Mouse (Mus musculus) gastrocnemius, postnatal 14 days (tissue): Measurements from ENCODE around the gene Casp6. TPM values are rescaled to one million over a fixed set of nuclear protein-coding genes. Genes with fewer than 3 reads are reported as not detected.

Experiments used
- DNase-seq: peaks from one replicate; pipeline ENCODE4 v3.0.0; 2021; ENCODE audit warnings: mixed read lengths
- intact Hi-C: fragments of 180-260 bp; cut with DNase I; formaldehyde crosslinking; loops from one replicate; pipeline ENCODE4 v1.15.1; 2025; ENCODE audit warnings: low total_unique reads
- total RNA-seq, 2 experiments: library from RNA; stranded (reverse); gene quantifications; 2 replicates each; pipeline ENCODE4 v1.2.3; 2021

The Casp6 gene
- total RNA-seq, 2 experiments from 2014 or later: 5.2 to 5.7 TPM

- DNase-seq: no peak
- intact Hi-C loops: no loop called here
Measured at GRCm38 (mm10) chr3:129912025-129912424, 10.8 kb downstream of the Casp6 start.

GRCm38 (mm10) chr3:129913241-129913640, 12.0 kb downstream of the Casp6 start:
- no peak for DNase-seq
- intact Hi-C loops: no loop called here

GRCm38 (mm10) chr3:129917424-129917823, 16.2 kb downstream of the Casp6 start:
- no peak for DNase-seq
- intact Hi-C loops: no loop called here

GRCm38 (mm10) chr3:129918434-129918833, 17.2 kb downstream of the Casp6 start:
- peak; percentile 59 for DNase-seq
- intact Hi-C loops: loop anchor here (2.0 kb wide), 1 partner anchor 160 kb away; no protein-coding TSS in a partner anchor

- DNase-seq: no peak
- intact Hi-C loops: no loop called here
Measured at GRCm38 (mm10) chr3:129923581-129923980, 22.4 kb downstream of the Casp6 start.

- intact Hi-C loops: no loop called here
- no peak for DNase-seq
Measured at GRCm38 (mm10) chr3:129925861-129926260, 24.6 kb downstream of the Casp6 start.

- DNase-seq: peak; percentile 23
- intact Hi-C loops: no loop called here
Measured at GRCm38 (mm10) chr3:129930213-129930778, 29.1 kb downstream of the Casp6 start.

GRCm38 (mm10) chr3:129932443-129932842, 31.2 kb downstream of the Casp6 start:
- DNase-seq: no peak
- intact Hi-C loops: no loop called here

- intact Hi-C loops: no loop called here
- no peak for DNase-seq
Measured at GRCm38 (mm10) chr3:129936561-129936960, 35.3 kb downstream of the Casp6 start.

GRCm38 (mm10) chr3:129937848-129938247, 36.6 kb downstream of the Casp6 start:
- intact Hi-C loops: no loop called here

GRCm38 (mm10) chr3:129939058-129939457, 37.8 kb downstream of the Casp6 start:
- no peak for DNase-seq
- intact Hi-C loops: no loop called here

More at GRCm38 (mm10) chr3:129937848-129938247, 36.6 kb downstream of the Casp6 start:
- DNase-seq: no peak

- no peak for DNase-seq
- intact Hi-C loops: no loop called here
Measured at GRCm38 (mm10) chr3:129940780-129941179, 39.6 kb downstream of the Casp6 start.

GRCm38 (mm10) chr3:129941291-129941690, 40.1 kb downstream of the Casp6 start:
- intact Hi-C loops: no loop called here
- DNase-seq: no peak

GRCm38 (mm10) chr3:129943813-129944212, 42.6 kb downstream of the Casp6 start:
- intact Hi-C loops: no loop called here
- no peak for DNase-seq

GRCm38 (mm10) chr3:129946217-129946914, 45.1 kb downstream of the Casp6 start:
- intact Hi-C loops: no loop called here
- DNase-seq: no peak

- intact Hi-C loops: no loop called here
- no peak for DNase-seq
Measured at GRCm38 (mm10) chr3:129948359-129948758, 47.1 kb downstream of the Casp6 start.

- intact Hi-C loops: no loop called here
- DNase-seq: no peak
Measured at GRCm38 (mm10) chr3:129949158-129949773, 48.0 kb downstream of the Casp6 start.

- intact Hi-C loops: no loop called here
- DNase-seq: no peak
Measured at GRCm38 (mm10) chr3:129953296-129953695, 52.1 kb downstream of the Casp6 start.

GRCm38 (mm10) chr3:129962533-129962932, 61.3 kb downstream of the Casp6 start:
- no peak for DNase-seq
- intact Hi-C loops: no loop called here
